Mouse (Mus musculus) adrenal gland, postnatal 10 days (tissue): ENCODE data around the gene Tbkbp1. TPM values are rescaled to one million over a fixed set of nuclear protein-coding genes. Genes with fewer than 3 reads are reported as not detected.
"Not testable (repeated sequence)": the region's sequence is repeated elsewhere in the genome, so short reads cannot be mapped to it uniquely, and the experiment has no call there.

Source experiments
- DNase-seq: peaks from one replicate; pipeline ENCODE4 v3.0.0; 2021; ENCODE audit warnings: mixed read lengths
- long read RNA-seq, 2 experiments: library from polyadenylated mRNA; stranded (forward); transcript quantifications; one replicate each; pipeline ENCODE4 v2.0.0; 2021
- total RNA-seq, 2 experiments: library from RNA; stranded (reverse); gene quantifications; 2 replicates each; pipeline ENCODE4 v1.2.3; 2021

Tbkbp1 gene
- 10 to 100 TPM; 20.9 to 25.4 TPM for total RNA-seq
- long read RNA-seq, experiment 1, partial matches to known transcripts: 2 of 16 reads
- long read RNA-seq, experiment 1, other reads (novel, unspliced or antisense): 14 of 16 reads
- long read RNA-seq, experiment 2, partial matches to known transcripts: 2 of 10 reads
- long read RNA-seq, experiment 2, other reads (novel, unspliced or antisense): 7 of 10 reads

GRCm38 (mm10) chr11:97151343-97151801 is at the start of gene Tbkbp1:
Tbkbp1 (minus strand) TSS chr11:97151495.
- DNase-seq: peak; percentile 61

GRCm38 (mm10) chr11:97199519-97199918 is 48.2 kb upstream of the Tbkbp1 start:
- peak; percentile 24 for DNase-seq

GRCm38 (mm10) chr11:97198601-97199000 is 47.3 kb upstream of the Tbkbp1 start:
- DNase-seq: peak; percentile 53

- no peak for DNase-seq
Observed at GRCm38 (mm10) chr11:97197021-97197420, 45.7 kb upstream of the Tbkbp1 start.

GRCm38 (mm10) chr11:97196541-97196940 is 45.2 kb upstream of the Tbkbp1 start:
- no peak for DNase-seq

- DNase-seq: no peak
Observed at GRCm38 (mm10) chr11:97192621-97192951, 41.3 kb upstream of the Tbkbp1 start.

GRCm38 (mm10) chr11:97191915-97192620 is 40.8 kb upstream of the Tbkbp1 start:
- DNase-seq: no peak

- DNase-seq: no peak
Observed at GRCm38 (mm10) chr11:97190992-97191391, 39.7 kb upstream of the Tbkbp1 start.

GRCm38 (mm10) chr11:97189645-97190044 is 38.4 kb upstream of the Tbkbp1 start:
- not testable (repeated sequence) for DNase-seq

- DNase-seq: no peak
Observed at GRCm38 (mm10) chr11:97189231-97189630, 37.9 kb upstream of the Tbkbp1 start.

GRCm38 (mm10) chr11:97188643-97188955 is 37.3 kb upstream of the Tbkbp1 start:
- no peak for DNase-seq

GRCm38 (mm10) chr11:97187764-97188642 is 36.7 kb upstream of the Tbkbp1 start, which contains the start of gene Kpnb1:
Kpnb1 (minus strand) TSS chr11:97187881.
- DNase-seq: peak; percentile 99

GRCm38 (mm10) chr11:97186947-97187763 is 35.9 kb upstream of the Tbkbp1 start:
- peak; percentile 99 for DNase-seq

GRCm38 (mm10) chr11:97185704-97186614 is 34.7 kb upstream of the Tbkbp1 start:
- no peak for DNase-seq

- DNase-seq: peak; percentile 18
Observed at GRCm38 (mm10) chr11:97184875-97185274, 33.6 kb upstream of the Tbkbp1 start.

GRCm38 (mm10) chr11:97182446-97182845 is 31.2 kb upstream of the Tbkbp1 start:
- DNase-seq: no peak

GRCm38 (mm10) chr11:97181061-97181460 is 29.8 kb upstream of the Tbkbp1 start:
- DNase-seq: no peak

GRCm38 (mm10) chr11:97178198-97178597 is 26.9 kb upstream of the Tbkbp1 start:
- DNase-seq: no peak

- DNase-seq: peak; percentile 63
Observed at GRCm38 (mm10) chr11:97176851-97177250, 25.6 kb upstream of the Tbkbp1 start.

GRCm38 (mm10) chr11:97175499-97175898 is 24.2 kb upstream of the Tbkbp1 start:
- DNase-seq: no peak

GRCm38 (mm10) chr11:97160341-97160740 is 9.0 kb upstream of the Tbkbp1 start:
- no peak for DNase-seq
